In genomic region chr4:84130840-84131547, GRCm38 (mm10) we compare ENCODE assay signal across 14 mouse cellular contexts.
DNase-seq lines count a peak whose midpoint lies in the region; ATAC-seq and TF ChIP-seq lines count a peak whose summit lies in the region.
"Had no signal": no experiment of that assay in that cellular context is flagged by ENCODE, and none has a peak within 500 bp of the region (broad histone marks: within the 10 kb centered on the region; RNA-seq: fewer than 3 reads in every experiment).

No protein-coding gene starts in this region.

- H3K9me3 ChIP-seq in liver, embryonic 14.5 days (ENCODE audit: control insufficient read depth, low read length), result no peaks in the 10 kb centered on the region
- H3K9me3 ChIP-seq: hindbrain, embryonic 15.5 days; kidney, embryonic 15.5 days; midbrain, embryonic 10.5 days had no signal

- no peak for DNase-seq in liver, embryonic 14.5 days (ENCODE audit: low read depth in 3 of 3, low spot score in 3 of 3)
- no peak for DNase-seq in liver
- peak; percentile 5 for DNase-seq in adipocyte (ENCODE audit: low spot score)
- DNase-seq in cerebellum, adult 9-10 months, result peak; percentile 82
- no peak for DNase-seq in gastrocnemius, adult 8-10 months (ENCODE audit: low spot score in 2 of 2)
- DNase-seq in thymus, adult 18-20 months, result no peak
- DNase-seq: forebrain, postnatal 0 days; gastrocnemius, postnatal 36 days; lung, adult 18-20 months had no signal

- no peak for TF ChIP-seq CTCF in liver, embryonic 14.5 days (IDR thresholded peaks at IDR 0.05; ENCODE audit: low read depth)

- TF ChIP-seq EP300 in liver, embryonic 14.5 days (IDR thresholded peaks at IDR 0.05; ENCODE audit: low read depth), result 0 out of 2 replicates have a peak, but pooled peaks have one; percentile 9

- H3K4me1 ChIP-seq in liver, embryonic 14.5 days (replicated peaks; ENCODE audit: control insufficient read depth in 2 of 2, insufficient read depth in 2 of 2, low read length in 1 of 2), result no peaks in the 10 kb centered on the region

- H3K4me3 ChIP-seq in liver, embryonic 14.5 days (ENCODE audit: insufficient read depth in 1 of 2, low read depth in 2 of 2, low read length in 2 of 2), result no peak overlapping the region
- H3K4me3 ChIP-seq: hindbrain, embryonic 15.5 days; kidney, embryonic 15.5 days; midbrain, embryonic 10.5 days had no signal

- no peak overlapping the region for H3K27ac ChIP-seq in liver, embryonic 14.5 days
- H3K27ac ChIP-seq: hindbrain, embryonic 15.5 days; kidney, embryonic 15.5 days; midbrain, embryonic 10.5 days; stomach, postnatal 0 days had no signal

- H3K9ac ChIP-seq in liver, embryonic 14.5 days (replicated peaks), result no peak overlapping the region
- H3K9ac ChIP-seq: forebrain, postnatal 0 days; hindbrain, embryonic 15.5 days; kidney, embryonic 15.5 days had no signal

- H3K27me3 ChIP-seq in liver, embryonic 14.5 days (ENCODE audit: control insufficient read depth, insufficient read depth, low read length), result no peaks in the 10 kb centered on the region
- H3K27me3 ChIP-seq: hindbrain, embryonic 15.5 days; kidney, embryonic 15.5 days had no signal

- H3K36me3 ChIP-seq in liver, embryonic 14.5 days (replicated peaks; ENCODE audit: control insufficient read depth, insufficient read depth, low read depth), result no peaks in the 10 kb centered on the region
- H3K36me3 ChIP-seq: hindbrain, embryonic 15.5 days; kidney, embryonic 15.5 days; midbrain, embryonic 10.5 days had no signal

- no peak overlapping the region for H3K4me2 ChIP-seq in liver, embryonic 14.5 days (ENCODE audit: low read depth)
- H3K4me2 ChIP-seq: hindbrain, embryonic 15.5 days; kidney, embryonic 15.5 days had no signal

- 41% methylated on average over 7 of the region's 7 CpGs for WGBS in liver, embryonic 14.5 days (ENCODE audit: insufficient replicate concordance)

- no peak for ATAC-seq in liver, embryonic 14.5 days (ENCODE audit: insufficient read depth)
- ATAC-seq in megakaryocyte-erythroid progenitor cell, adult 5-6 weeks (replicated peaks; ENCODE audit: low FRiP score, low TSS enrichment, poor library complexity, severe bottlenecking), result peak; percentile 97
- ATAC-seq: forebrain, postnatal 0 days had no signal

Comparison
In these comparisons a context has a peak if more than half of its experiments do, and no peak if none do; other contexts are left out.
1. DNase-seq: peak in adipocyte (single experiment) and cerebellum, adult 9-10 months (single experiment); none in liver, embryonic 14.5 days (0 of 3), liver (single experiment), gastrocnemius, adult 8-10 months (0 of 2) and thymus, adult 18-20 months (0 of 2).